Mouse (Mus musculus) CD8-positive naive resting alpha-beta T cell, adult 2 months (primary cell): ENCODE measurements around the gene Cops2.

Experiments used
- DNase-seq, 2 experiments: peaks; one replicate each; pipeline ENCODE4 v3.0.0; 2022; ENCODE audit warnings: low read depth in 2 of 2, low spot score in 2 of 2

The Cops2 gene

GRCm38 (mm10) chr2:125858521-125859280 is at the start of gene Cops2, which contains the start of gene Galk2:
TSS of gene Cops2 (minus strand) at chr2:125859139.
TSS of gene Galk2 (plus strand) at chr2:125859109.
- DNase-seq, result peak; percentile 89 to 90

DNA sequence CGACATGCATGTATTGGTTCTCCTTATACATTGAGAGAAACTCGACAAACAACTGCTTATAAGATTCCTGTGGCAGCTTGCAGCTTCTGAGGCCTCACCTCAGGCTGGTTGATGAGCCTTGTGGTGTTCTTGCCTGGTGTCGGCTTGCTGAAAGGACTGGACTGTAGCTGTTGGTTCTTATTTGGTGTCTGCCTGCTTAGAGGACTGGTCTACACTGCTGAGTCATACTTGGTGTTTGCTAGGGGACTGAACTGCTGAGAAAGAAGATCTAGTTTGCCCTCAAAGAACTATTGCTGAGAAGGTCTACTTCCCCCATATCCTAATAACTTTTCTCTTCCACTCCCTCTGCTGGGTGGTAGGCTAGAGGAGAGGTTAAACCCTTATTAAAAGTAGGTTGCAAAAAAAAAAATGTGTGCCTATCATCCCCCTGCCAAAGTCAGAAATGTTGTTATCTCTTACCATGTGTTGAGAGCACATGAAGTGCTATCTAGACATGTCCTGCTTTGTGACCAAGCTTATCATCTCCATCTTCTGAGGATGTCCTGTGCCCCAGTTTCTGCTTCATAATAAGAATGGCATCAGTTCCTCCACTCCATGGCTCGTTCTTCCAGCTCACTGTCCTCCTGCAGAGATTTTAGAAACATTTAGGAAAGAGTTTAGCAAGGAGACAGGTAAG is 48.8 kb upstream of the Cops2 start:
- no peak for DNase-seq

GRCm38 (mm10) chr2:125906407-125907066 is 47.6 kb upstream of the Cops2 start:
- no peak for DNase-seq

DNA sequence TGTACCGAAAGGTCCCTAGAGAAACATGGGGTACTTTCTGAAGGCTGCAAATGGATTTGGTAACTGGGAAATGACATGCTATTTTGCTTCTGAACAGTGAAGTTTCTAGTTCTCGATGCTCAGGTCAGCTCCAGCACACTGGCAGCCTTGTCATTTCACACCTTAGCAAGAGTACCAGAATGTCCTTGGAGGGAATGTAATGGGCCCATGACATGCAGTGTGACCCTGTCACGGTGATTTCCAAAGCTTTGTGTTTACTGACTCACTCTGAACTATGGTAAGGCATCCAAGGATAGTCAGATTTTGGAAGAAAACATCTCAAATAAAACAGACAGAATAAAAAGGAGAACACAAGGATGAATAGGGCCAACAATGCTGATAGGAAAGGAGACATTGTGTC is 42.5 kb upstream of the Cops2 start:
- no peak for DNase-seq

DNA sequence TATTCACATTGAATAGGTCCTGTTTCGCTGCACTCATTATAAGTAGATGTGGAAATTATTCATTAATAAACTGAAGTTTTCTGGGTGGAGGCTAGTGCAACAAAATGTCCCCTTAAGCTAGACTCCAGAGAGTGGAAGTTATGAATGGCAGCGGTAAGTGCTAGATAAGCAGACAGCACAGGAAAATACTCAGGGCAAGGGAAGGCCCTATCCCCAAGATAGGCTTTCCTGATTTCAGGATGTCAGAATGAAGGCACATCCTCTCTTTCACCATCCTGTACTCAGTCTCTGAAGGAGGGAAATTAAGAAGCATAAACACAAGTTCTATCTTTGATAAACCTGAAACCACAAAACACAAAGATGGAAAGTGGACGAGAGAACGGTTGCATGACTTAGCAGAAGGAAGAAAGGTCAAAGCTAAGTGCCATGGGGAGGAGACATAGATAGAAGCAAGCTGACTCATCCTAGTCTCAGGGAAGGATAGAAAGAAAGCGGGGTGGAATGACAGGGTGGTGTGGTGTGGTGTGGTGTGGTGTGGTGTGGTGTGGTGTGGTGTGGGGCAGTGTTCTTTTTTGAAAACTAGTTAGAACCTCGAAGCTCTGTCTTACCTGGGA is 42.0 kb upstream of the Cops2 start:
- no peak for DNase-seq

DNA sequence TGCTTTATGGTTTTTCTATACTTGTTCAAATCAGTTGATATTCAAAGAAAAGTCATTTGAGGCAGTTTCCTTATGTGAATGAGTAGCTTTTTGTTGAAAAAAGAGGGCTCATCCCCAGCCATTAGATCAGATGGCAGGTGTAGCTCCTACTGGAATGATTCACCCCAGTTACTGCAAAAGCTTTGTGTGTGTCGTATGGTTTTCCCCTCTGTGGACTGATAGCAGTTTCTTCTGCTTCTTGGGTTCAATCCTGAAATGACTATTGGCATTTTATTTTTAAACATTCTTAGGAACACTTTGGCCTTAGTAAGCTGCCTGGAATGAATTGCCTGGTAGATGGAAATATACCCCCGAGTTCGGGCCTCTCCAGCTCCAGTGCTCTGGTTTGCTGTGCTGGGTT is 37.4 kb upstream of the Cops2 start:
- DNase-seq, result no peak

DNA sequence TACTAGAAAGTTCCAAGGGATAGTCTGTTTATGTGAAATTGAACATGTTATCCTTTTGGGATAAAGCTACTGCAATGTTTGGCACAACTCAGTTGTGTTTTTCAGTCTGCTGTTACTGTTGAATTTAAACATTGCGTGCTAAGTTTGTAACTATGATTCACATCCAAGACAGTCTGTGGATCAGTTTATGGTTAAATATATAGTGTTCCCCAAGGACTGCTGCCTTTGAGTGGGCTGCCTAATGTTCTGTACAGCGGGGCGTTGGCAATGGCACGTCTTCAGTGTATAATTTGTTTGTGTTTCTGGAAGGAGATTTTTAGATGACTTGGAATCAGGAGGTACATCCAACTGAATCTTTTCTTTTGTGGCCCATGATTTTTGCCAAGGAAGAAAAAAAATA is 36.2 kb upstream of the Cops2 start:
- no peak for DNase-seq

- no peak for DNase-seq
These were observed 34.2 kb upstream of the Cops2 start for GRCm38 (mm10) chr2:125893096-125893495.

DNA sequence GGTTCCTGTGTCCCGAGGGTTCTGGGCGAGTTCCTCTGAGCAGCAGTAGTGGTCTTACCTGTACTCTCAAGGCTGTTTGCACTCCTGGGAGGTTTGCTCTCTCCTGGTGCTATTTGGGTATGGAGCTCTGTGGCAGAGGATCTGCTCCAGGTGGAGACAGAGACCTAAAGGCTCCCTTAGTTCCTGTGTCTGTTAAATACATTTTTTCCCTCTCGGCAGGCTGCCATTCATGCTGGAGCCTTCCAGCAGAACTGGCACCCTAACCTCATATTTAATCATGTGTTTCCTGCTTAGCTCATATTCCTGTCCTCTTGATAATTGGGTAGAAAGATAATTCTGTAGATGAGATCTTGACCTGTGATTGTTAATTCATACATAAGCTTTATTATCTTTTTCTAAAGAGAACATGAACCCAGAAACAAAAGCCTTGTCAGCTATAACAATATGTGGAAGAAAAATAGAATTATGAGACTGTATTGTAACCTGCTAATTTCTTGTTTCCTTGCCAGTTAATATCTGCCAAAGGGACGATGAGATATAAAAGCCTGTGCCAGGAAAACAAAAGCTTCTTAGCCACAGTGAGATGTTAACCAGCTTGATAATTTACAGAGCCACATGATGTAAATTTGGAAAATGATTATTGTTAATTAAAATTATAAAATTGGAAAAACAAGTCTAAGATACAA is 27.1 kb upstream of the Cops2 start:
- no peak for DNase-seq

GRCm38 (mm10) chr2:125870159-125870558 is 11.2 kb upstream of the Cops2 start:
- no peak for DNase-seq

DNA sequence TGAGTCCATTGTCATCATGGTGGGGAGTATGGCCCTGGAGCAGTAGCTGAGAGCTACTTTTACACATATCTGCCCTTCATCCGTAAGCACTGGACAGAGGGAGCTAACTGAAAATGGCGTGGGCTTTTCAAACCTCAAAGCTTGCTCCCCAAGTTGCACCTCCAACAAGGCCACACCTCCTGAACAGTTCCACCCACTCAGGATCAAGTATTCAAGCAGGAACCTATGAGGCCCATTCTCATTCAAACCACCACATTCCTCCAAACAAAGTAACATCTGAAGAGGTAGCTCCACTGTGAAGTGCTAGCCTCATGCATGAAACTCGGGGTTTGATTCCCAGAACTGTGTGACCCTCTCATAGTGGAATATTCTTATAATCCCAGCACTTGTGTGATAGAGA is 9.4 kb upstream of the Cops2 start:
- DNase-seq, result no peak

DNA sequence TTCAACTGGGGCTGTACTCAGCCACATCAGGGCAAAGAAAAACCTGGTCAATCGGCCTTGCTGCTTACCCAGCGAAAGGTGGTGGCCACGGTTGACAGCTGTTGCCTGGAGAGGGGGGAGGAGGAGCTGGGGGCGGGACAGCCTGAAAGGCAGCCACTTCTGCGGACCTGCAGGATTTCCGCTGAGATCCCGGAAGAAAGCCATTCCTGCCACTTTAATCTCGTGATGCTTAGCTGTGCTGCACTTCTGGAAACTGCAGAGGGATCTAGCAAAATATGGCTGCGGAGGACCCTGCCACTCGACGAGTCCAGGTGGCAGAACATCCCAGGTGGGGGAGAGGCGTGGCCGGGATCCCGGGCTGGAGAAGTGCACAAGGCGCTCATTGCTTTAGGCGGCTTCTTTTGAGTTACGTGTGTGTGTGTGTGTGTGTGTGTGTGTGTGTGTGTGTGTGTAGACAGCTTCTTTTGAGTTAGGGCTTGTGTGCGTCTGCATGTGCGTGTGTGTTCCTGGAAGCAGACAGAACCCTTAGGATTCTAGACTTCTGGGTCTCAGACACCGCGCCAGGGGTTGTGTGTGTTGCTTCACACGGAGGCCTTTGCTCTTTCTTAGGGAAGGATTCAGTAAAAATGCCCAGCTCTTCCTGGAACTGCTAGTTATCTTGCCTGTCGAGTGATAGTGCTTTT is 7.3 kb upstream of the Cops2 start:
- DNase-seq, result peak; percentile 42 to 58

- no peak for DNase-seq
These were observed 6.6 kb upstream of the Cops2 start for GRCm38 (mm10) chr2:125865585-125865984.

DNA sequence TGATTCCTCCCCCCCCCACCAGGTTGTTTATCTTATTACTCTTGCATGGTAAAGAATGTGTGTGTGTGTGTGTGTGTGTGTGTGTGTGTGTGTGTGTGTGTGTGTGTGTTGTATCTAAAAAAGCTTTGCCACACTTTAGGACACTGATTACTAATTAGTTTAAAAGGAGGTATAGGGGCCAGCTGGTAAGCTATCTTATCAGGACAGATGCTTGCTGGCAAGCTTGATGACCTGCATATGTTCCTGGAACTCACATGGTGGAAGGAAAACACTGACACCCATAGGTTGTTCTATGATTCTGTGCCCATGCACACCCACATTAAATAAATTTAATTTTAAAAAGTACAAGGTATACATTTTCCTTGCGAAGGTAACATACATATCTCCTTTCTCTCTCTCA is 5.6 kb upstream of the Cops2 start:
- no peak for DNase-seq

GRCm38 (mm10) chr2:125863799-125864198 is 4.9 kb upstream of the Cops2 start:
- DNase-seq, result no peak

DNA sequence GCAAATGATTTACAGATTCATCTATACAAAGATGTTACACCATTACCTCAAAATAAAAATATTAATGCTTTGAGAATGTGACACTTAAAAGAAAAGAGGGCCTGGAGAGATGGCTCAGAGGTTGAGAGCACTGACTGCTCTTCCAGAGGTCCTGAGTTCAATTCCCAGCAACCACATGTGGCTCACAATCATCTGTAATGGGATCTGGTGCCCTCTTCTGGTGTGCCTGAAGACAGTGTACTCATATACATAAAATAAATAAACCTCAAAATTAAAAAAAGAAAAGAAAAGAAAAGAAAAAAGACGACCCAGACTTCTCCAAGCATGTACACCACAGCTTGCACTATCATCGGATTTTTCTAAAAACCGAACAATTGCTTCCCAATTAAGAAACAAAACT is 1.2 kb downstream of the Cops2 start:
- DNase-seq, result no peak

- no peak for DNase-seq
These were observed 7.7 kb downstream of the Cops2 start for GRCm38 (mm10) chr2:125851237-125851636.

DNA sequence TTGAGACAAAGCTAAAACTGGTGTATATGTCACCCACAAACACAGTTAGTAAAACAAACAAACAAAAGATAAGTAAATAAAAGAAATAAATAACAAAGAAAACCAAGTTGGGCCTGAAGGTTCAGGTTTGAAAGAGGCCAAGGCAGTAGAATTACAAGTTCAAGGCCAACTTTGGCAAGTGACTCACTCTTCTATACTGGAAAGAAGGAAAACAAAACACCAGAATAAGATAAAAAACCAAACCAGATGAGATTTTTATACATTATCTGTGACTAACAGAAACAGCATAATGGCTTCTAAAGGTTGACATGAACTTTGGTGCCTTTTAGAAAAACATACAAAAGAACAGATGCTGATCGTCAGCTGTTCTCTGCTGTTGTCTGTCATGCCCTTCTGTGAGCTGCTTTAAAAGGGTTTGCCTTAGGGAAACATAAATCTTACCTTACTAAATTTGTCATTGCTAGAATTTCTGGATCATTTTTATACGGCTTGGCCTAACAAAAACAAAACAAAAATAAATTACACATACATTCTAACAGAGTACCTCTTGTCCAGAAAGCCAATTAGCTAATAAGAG is 20.1 kb downstream of the Cops2 start:
- no peak for DNase-seq

DNA sequence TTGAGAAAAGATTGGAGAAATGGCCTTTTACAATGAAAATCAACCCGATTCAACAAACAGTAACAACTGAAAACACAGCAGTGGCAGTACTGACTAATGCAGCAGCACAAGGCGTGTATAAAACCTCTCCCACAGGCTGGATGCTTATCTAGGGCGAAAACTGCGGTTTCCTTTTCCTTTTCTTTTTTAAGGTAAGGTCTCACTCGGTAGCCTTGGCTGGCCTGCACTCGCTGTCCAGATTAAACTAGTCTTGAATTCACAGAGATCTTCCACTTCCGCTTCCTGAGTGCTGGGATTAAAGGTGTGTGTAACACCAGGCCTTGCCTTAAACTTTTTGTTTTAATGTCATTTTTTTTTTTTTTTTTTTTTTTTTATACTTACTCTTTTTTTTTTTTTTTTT is 20.8 kb downstream of the Cops2 start:
- no peak for DNase-seq

- no peak for DNase-seq
These were observed 29.0 kb downstream of the Cops2 start for GRCm38 (mm10) chr2:125829924-125830323.
